Mouse (Mus musculus) C2C12 (cell line): ENCODE data around the gene Kcnmb4.

Experiments
- CEBPB ChIP-seq: IDR thresholded peaks from one replicate; pipeline ENCODE4 v1.6.1; 2011; ENCODE audit warnings: low read depth, mild to moderate bottlenecking, control low read depth, moderate library complexity
- CTCF ChIP-seq: IDR thresholded peaks from one replicate; pipeline ENCODE4 v1.5.1; 2011; ENCODE audit not compliant: control insufficient read depth, insufficient read depth, insufficient read length
- FOSL1 ChIP-seq: IDR thresholded peaks from one replicate; pipeline ENCODE4 v1.8.0; 2011; ENCODE audit warnings: mild to moderate bottlenecking, low read length; ENCODE audit not compliant: poor library complexity, insufficient read depth, severe bottlenecking
- MAX ChIP-seq: IDR thresholded peaks from one replicate; pipeline ENCODE4 v1.6.1; 2011; ENCODE audit warnings: mild to moderate bottlenecking, control low read depth
- MYOD1 ChIP-seq: IDR thresholded peaks from one replicate; pipeline ENCODE4 v1.6.1; 2011; ENCODE audit warnings: low read depth; ENCODE audit not compliant: control insufficient read depth, insufficient read length
- MYOG ChIP-seq: IDR thresholded peaks from one replicate; pipeline ENCODE4 v1.6.1; 2011; ENCODE audit not compliant: control insufficient read depth, insufficient read length; ENCODE audit errors: extremely low read depth
- USF1 ChIP-seq: IDR thresholded peaks from one replicate; pipeline ENCODE4 v1.6.1; 2011; ENCODE audit warnings: low read depth, mild to moderate bottlenecking, control low read depth, moderate library complexity

- TF ChIP-seq CTCF (no peak), MAX (no peak), USF1 (no peak), MYOG (no peak), FOSL1 (peak; percentile 86), MYOD1 (no peak), CEBPB (no peak)
Observed at GRCm38 (mm10) chr10:116426176-116426575, 47.5 kb downstream of the Kcnmb4 start.
